Mouse (Mus musculus) right cerebral cortex, postnatal 36 days (tissue): Measurements from ENCODE around the gene Rsad1.
A peak's percentile ranks its signal among the peaks of the same experiment; 100 is the strongest.

Experiments
- DNase-seq, 2 experiments: peaks; one replicate each; pipeline ENCODE4 v3.0.0; 2022; ENCODE audit warnings: low spot score in 2 of 2, mixed read lengths in 1 of 2

Gene Rsad1

DNA sequence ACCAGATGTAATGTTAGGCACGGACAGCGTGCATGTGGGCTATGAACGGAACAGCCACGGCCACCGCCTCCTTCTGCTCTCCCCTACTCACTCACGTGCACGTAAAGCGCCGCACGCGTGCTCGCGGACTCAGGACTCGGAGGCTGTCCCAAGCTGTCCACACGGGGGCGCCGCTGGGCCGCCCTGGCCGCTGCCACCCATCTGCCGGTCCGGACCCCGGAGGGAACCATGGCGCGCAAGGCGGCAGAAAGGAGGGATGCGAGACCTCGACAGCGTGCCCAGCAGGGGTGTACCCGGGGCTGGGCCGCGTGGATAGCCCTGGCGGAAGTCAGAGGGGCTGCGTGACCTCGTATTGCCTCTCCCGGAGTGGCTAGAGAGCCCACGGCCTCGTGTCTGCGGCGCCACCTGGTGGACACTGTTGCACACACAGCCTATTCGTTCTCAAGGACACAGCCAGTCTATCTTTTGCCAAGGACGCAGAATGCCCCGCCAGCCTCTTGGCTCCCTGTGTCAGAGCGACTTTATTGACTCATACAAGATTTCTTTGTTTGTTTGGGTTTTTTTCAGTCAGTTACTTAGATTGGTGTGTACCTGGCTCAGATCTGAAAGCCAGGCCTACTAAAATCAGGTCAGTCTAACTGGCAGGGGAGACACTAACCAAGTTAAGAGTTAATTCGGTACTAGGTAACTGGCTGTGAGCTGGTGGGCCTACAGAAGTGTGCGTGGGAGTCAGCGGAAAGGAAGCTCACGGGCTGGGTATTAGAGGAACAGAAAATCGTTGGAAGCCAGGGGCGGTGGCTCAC lies at the start of gene Rsad1:
Gene Rsad1, minus strand, starts transcription at position 368 of the 803 bp plus-strand sequence.
- DNase-seq: peak; percentile 91 to 94

GRCm38 (mm10) chr11:94598437-94599120 lies 49.5 kb upstream of the Rsad1 start:
- DNase-seq: no peak

DNA sequence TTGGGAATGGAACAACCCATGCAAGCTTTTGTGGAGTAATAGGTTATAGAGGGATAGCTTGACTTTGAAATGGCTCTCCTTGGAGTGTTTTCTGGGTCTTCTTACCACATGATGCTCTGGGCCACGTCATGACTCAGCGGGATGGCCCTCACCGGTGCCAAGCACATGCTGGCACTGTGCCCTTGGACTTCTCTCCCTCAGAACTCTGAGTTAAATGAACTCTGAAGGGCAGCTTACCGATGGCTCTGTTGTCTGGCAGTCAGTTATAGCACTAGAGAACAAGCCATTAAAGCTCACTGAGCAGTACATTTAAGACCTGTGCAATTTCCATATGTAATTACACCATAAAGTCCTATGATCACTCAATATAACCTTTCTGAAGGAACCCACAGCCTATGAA lies 48.3 kb upstream of the Rsad1 start:
- DNase-seq: no peak

- no peak for DNase-seq
Observed at GRCm38 (mm10) chr11:94596311-94596852, 47.3 kb upstream of the Rsad1 start.

GRCm38 (mm10) chr11:94587511-94587910 lies 38.5 kb upstream of the Rsad1 start:
- DNase-seq: no peak

GRCm38 (mm10) chr11:94585091-94585490 lies 36.0 kb upstream of the Rsad1 start:
- no peak for DNase-seq

GRCm38 (mm10) chr11:94580111-94580740 lies 31.2 kb upstream of the Rsad1 start:
- DNase-seq: no peak

DNA sequence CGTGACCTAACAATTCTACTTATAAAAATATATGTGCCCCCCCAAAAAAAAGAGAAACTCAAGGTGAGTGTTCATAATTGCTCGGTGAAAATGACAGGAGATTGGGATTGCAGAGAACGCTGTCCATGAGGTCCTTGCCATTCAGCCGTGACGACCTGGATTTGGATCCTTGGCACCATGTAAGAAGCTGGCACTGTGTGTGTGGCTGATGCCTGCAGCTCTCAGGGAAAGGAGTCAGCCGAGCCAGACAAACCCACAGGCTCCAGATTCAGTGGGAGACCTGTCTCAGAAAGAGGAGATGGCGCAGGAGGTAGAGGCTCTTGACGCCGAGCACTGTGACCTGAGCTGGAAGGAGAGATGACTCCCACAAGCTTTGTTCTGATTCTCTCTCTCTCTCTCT lies 27.3 kb upstream of the Rsad1 start:
- DNase-seq: no peak

DNA sequence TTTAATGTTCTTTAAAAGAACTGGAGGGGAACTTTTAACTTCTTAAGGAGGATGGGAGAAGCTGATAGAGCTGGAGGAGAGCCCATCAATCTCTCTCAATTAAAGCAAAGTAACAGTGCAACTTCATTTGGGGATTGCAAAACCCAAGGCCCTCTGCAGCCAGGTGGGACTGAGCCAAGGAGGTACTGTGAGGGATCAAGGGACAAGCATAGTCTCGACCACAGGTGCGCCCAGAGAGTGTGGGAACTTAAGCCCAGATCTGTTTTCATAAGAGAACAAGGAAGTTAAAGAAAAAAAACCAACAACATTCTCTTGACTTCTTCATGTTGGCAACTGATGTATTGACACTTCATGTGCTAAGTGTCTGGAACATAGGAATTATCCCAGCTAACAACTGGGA lies 26.0 kb upstream of the Rsad1 start:
- DNase-seq: no peak

GRCm38 (mm10) chr11:94574560-94574959 lies 25.5 kb upstream of the Rsad1 start:
- no peak for DNase-seq

DNA sequence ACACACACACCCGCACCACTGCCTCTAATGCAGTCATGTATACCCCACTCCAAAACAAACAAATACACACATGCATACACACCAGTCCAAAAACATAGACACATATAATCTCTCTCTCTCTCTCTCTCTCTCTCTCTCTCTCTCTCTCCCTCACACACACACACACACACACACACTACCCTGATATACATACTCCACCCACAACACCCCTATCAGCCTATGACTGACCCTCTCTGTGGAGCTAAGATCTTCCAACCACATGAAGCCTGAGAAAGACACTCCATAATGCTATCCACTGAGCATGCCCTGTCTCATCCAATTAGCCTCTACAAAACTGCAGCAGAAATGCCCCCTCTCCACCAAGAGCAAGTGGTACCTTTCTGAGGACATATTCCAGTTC lies 22.8 kb upstream of the Rsad1 start:
- no peak for DNase-seq

DNA sequence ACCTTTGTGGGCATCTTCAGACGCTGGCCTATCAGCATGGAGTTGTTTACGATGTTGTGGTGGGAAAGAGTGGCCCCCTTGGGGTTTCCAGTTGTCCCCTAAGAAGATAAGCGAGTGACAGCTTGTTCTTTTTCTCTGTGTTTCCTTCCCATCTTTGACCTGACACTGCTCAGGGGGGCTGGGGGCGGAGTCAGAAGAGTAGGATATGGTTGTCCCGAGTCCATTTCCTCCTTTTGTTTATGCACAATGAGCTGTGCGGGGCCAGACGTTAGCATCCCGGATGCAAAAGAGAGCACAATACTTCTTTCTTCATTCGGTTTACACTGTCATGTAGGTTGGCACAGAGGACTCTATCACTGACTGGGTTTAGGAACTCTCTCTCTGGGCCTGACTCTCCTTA lies 21.6 kb upstream of the Rsad1 start:
- no peak for DNase-seq

GRCm38 (mm10) chr11:94567326-94567725 lies 18.3 kb upstream of the Rsad1 start:
- no peak for DNase-seq

DNA sequence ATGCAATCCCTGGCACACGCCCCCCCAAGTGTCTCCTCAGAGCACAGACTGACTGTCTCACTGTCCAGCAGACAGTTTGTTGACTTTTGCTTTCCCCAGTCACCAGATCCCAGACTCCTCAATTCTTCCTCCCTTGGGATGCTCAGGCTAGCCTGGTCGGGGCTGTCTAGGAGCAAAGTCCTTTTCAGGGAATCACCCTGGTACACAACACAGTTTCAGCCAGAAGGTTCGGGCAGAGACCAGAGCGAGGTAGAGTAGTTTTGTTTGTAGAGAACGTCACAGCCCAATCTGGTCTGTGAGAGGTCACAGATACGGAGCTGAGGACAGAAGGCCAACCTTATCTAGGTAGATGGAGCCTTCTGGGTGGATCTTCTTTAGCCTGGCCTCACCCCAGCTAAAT lies 17.5 kb upstream of the Rsad1 start:
- DNase-seq: no peak

DNA sequence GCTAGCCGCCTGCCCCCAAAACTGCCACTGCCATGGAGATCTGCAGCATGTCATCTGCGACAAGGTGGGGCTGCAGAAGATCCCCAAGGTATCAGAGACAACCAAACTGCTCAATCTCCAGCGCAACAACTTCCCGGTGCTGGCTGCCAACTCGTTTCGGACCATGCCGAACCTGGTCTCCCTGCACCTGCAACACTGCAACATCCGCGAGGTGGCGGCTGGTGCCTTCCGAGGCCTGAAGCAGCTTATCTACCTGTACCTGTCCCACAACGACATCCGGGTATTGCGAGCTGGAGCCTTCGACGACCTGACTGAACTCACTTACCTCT lies 16.1 kb upstream of the Rsad1 start:
- DNase-seq: no peak

GRCm38 (mm10) chr11:94564437-94565150 lies 15.5 kb upstream of the Rsad1 start, which contains the start of gene Chad:
Gene Chad, plus strand, starts transcription at chr11:94565047.
- DNase-seq: no peak

- no peak for DNase-seq
Observed at GRCm38 (mm10) chr11:94563821-94564220, 14.8 kb upstream of the Rsad1 start.

DNA sequence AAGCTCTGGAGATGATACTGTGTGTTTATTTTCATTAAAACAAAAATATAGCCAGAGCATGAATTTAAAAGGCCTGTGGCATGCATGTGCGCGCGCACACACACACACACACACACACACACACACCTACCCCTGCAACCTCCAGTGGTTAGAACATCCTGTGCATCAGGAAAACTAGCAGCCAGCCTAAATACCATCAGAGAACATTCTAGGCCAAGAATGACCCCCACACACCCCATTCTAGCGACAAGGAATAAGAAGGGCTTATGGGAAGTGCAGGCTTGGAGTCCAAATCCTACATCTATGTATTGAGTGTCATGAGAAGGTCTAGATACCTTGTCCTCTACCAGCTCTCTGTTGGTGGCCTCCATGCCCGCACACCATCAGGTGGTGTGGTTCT lies 14.3 kb upstream of the Rsad1 start:
- no peak for DNase-seq

DNA sequence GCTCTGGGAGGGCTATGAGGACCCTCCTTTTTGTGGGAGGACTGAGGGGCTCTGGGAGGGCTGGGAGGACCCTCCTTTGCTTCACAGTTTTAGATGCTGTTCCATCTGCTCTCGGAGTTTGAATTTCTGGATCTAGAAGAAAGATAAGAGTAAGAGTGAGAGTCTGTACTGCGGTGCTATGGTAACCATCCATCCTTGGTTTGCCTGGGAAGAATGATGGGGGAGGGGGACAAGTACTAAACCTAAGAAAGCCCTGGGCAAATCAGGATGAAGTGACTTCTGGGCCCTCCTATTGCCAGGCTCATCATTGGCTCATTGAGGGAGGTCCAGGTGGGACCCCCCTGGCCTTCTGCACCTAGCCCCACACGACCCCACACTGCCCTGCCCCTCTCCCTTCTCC lies 9.2 kb upstream of the Rsad1 start:
- DNase-seq: no peak

DNA sequence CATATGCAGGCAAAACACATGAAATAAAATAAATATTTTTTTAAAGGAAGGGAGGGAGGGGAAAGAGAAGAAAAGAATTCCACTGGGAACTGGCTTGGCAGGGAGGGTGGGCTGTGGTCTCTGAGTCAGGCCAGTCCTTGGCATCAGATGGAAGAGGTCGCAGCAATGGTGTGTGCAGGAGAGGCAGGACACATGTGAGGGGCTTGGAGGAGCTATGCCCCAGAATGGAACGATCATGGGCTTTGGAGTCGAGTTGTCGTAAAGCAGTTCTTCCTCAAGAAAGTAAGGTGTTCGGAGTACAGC lies 1.3 kb upstream of the Rsad1 start:
- DNase-seq: no peak

- no peak for DNase-seq
Observed at GRCm38 (mm10) chr11:94549691-94550441, 811 bp upstream of the Rsad1 start.
